Mouse (Mus musculus): ENCODE data around the gene Tmem198. TPM values are rescaled to one million over a fixed set of nuclear protein-coding genes. Genes with fewer than 3 reads are reported as not detected.
A peak's percentile ranks its signal among the peaks of the same experiment; 100 is the strongest.

Gene Tmem198
- polyA plus RNA-seq, 1 experiment: 8.9 TPM

DNA sequence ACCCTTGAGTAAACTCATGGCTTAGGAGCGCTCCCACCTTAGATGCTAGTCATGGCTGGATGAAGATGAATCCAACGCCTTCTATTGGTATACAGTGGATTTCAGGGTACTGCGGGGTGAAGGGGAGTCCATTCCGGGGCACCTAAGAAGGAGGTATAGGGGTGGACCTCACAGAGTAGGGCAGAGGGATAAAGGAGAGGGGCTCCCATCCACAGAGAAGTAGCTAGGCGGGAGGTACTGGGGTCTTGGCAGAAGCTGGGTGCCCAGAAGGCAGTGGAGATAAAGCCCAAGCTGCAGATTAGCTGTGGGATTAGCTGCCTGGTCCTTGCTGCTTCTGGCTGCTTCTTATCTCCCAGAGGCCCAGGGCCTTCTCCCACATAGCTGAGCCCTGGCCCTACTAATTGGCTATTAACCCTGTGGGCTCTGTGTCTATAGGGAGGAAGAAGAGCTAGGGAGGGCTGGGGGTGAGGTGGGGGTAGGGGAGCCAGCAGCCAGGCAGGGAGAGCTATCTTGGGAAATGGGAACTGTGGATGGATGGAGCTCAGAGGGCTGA, 15.6 kb upstream of the Tmem198 start:
- no peak for TF ChIP-seq POLR2A (IDR thresholded peaks at IDR 0.05; ENCODE audit: control insufficient read depth, low read depth, low read length)
- TF ChIP-seq CTCF (IDR thresholded peaks at IDR 0.05; ENCODE audit: control insufficient read depth, insufficient read depth, insufficient replicate concordance, low read depth, low read length): no peak
- Histone ChIP-seq H3K27ac (ENCODE audit: control insufficient read depth, insufficient read depth, low read depth, low read length) (no peak overlapping the region), H3K4me3 (ENCODE audit: control insufficient read depth, low read depth, low read length) (no peak overlapping the region), H3K36me3 (ENCODE audit: control insufficient read depth, insufficient read depth, low read length) (no peaks in the 10 kb centered on the region), H3K4me1 (ENCODE audit: control insufficient read depth, insufficient read depth, low read length) (peaks cover 2% of the 10 kb centered on the region; the same call in 1 of the 2 replicates), H3K27me3 (ENCODE audit: control insufficient read depth, insufficient read depth, low read length) (no peaks in the 10 kb centered on the region)

DNA sequence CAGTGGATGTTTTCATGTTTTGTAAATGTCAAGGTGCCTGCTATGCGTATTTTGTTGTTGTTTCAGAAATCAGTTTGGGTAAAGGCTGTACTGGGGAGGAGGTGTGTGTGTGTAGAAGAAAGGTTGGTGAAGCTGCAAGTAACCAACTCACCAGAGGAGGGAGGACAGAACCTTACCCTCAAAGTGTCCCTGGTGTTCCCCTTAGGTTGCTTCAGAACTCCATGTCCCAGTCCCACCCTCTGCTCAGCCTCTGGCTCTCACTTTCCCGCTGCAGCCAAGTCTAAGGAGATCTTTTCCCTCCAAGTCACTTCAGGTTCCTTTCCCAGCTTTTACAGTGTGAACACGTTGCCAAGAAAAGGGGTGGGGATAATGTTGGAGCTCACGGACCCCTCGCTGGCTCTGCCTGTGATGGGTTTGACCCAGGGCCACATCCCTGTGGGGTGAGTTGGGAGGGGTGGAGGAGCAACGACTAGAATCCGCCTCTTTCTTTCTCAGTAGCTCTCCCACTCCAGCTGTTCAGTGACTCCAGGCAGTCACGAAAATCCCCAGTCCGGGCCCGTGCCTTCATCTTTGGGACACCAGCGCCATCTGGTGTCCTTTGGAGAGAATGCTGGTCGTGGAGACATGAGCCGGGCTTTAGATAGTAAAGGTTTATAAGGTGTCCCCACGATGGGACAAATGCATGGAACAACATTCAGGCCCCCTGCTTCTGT, 12.0 kb upstream of the Tmem198 start:
- Histone ChIP-seq H3K36me3 (ENCODE audit: control insufficient read depth, insufficient read depth, low read length) (no peaks in the 10 kb centered on the region), H3K4me3 (ENCODE audit: control insufficient read depth, low read depth, low read length) (no peak overlapping the region), H3K4me1 (ENCODE audit: control insufficient read depth, insufficient read depth, low read length) (no peaks in the 10 kb centered on the region), H3K27ac (ENCODE audit: control insufficient read depth, insufficient read depth, low read depth, low read length) (peak overlapping the region; percentile 71), H3K27me3 (ENCODE audit: control insufficient read depth, insufficient read depth, low read length) (no peaks in the 10 kb centered on the region)
- no peak for TF ChIP-seq POLR2A (IDR thresholded peaks at IDR 0.05; ENCODE audit: control insufficient read depth, low read depth, low read length)
- peak; percentile 68 for TF ChIP-seq CTCF (IDR thresholded peaks at IDR 0.05; ENCODE audit: control insufficient read depth, insufficient read depth, insufficient replicate concordance, low read depth, low read length)

DNA sequence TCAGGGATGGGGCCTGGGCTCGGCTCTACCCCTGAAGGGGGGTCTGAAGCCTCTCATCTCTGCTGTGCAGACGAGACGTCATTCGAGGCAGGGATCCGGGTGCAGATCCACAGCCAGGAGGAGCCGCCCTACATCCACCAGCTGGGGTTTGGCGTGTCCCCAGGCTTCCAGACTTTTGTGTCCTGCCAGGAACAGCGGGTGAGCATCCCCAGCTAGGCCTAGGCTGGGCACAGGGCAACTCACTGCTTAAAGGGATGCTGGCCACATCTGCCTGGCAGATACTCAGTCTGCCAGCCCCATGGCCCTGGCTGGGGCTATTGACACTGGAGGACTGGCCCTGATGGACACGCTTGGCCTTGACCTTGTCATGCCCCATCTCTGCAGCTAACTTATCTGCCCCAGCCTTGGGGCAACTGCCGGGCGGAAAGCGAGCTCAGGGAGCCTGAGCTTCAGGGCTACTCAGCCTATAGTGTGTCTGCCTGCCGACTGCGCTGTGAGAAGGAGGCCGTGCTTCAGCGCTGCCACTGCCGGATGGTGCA, 10.0 kb upstream of the Tmem198 start:
- Histone ChIP-seq H3K27me3 (ENCODE audit: control insufficient read depth, insufficient read depth, low read length) (no peaks in the 10 kb centered on the region), H3K36me3 (ENCODE audit: control insufficient read depth, insufficient read depth, low read length) (no peaks in the 10 kb centered on the region), H3K27ac (ENCODE audit: control insufficient read depth, insufficient read depth, low read depth, low read length) (peak overlapping the region; percentile 19; the same call in 1 of the 2 replicates), H3K4me3 (ENCODE audit: control insufficient read depth, low read depth, low read length) (no peak overlapping the region), H3K4me1 (ENCODE audit: control insufficient read depth, insufficient read depth, low read length) (no peaks in the 10 kb centered on the region)
- no peak for TF ChIP-seq POLR2A (IDR thresholded peaks at IDR 0.05; ENCODE audit: control insufficient read depth, low read depth, low read length)
- TF ChIP-seq CTCF (IDR thresholded peaks at IDR 0.05; ENCODE audit: control insufficient read depth, insufficient read depth, insufficient replicate concordance, low read depth, low read length): no peak

DNA sequence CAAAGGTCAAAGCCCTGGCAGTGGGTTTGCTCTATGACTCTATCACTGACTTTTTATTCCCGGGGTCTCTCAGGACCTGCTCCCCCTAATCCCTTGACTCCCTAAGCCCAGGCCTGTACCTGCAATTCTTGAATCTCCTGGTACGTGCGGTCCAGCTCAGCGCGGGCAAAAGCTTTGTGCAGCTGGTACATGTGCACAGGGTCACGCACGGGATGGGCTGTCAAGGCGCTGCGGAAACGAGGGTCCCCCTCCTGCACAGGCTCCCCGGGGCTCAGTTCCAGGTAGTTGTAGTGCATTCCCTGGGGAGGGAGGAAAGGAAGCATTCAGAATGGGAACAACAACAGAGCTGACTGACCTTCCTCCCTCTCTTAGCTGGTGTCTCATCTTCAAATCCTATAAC, 2.9 kb upstream of the Tmem198 start:
- Histone ChIP-seq H3K27ac (ENCODE audit: control insufficient read depth, insufficient read depth, low read depth, low read length) (no peak overlapping the region), H3K4me3 (ENCODE audit: control insufficient read depth, low read depth, low read length) (no peak overlapping the region), H3K4me1 (ENCODE audit: control insufficient read depth, insufficient read depth, low read length) (peaks cover 23% of the 10 kb centered on the region), H3K27me3 (ENCODE audit: control insufficient read depth, insufficient read depth, low read length) (no peaks in the 10 kb centered on the region), H3K36me3 (ENCODE audit: control insufficient read depth, insufficient read depth, low read length) (no peaks in the 10 kb centered on the region)
- TF ChIP-seq CTCF (IDR thresholded peaks at IDR 0.05; ENCODE audit: control insufficient read depth, insufficient read depth, insufficient replicate concordance, low read depth, low read length) (no peak), POLR2A (IDR thresholded peaks at IDR 0.05; ENCODE audit: control insufficient read depth, low read depth, low read length) (no peak)

DNA sequence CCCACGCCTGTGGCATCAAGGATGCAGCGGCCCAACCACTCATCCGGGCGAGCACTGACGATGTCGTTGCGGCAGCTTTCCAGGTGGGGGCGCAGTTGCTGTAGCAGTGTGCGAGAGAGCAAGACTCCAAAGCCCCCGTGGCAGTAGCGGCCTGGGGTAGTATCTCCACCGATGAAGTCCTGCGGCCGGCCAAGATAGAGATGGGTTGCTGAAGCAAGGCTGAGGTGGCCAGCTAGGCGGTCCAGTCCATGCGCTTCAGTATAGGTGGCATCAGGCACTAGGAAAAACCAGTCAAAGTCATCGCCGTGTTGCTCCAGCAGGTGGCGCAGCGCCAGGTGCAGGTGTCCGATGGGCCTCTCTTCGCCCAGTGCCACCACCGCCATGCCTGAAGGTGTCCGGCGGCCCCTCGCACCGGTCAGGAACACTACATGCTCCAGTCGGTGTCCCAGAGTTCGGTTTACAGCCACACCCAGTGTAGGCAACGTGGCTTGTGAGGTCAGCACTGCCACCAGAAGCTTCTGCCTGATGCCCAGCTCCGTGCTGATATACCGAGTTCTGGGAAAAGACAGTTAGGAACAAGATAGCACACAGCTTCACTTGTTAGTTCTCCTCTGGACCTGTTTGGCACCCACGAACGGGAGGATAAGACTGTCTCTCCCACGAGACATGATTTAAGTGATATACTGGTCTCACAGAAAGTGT, 1.9 kb upstream of the Tmem198 start:
- Histone ChIP-seq H3K4me1 (ENCODE audit: control insufficient read depth, insufficient read depth, low read length) (peaks cover 23% of the 10 kb centered on the region), H3K27ac (ENCODE audit: control insufficient read depth, insufficient read depth, low read depth, low read length) (no peak overlapping the region), H3K4me3 (ENCODE audit: control insufficient read depth, low read depth, low read length) (peak overlapping the region; percentile 82), H3K27me3 (ENCODE audit: control insufficient read depth, insufficient read depth, low read length) (no peaks in the 10 kb centered on the region), H3K36me3 (ENCODE audit: control insufficient read depth, insufficient read depth, low read length) (no peaks in the 10 kb centered on the region)
- TF ChIP-seq CTCF (IDR thresholded peaks at IDR 0.05; ENCODE audit: control insufficient read depth, insufficient read depth, insufficient replicate concordance, low read depth, low read length) (peak; percentile 74), POLR2A (IDR thresholded peaks at IDR 0.05; ENCODE audit: control insufficient read depth, low read depth, low read length) (0 out of 2 replicates have a peak, but pooled peaks have one; percentile 17)

DNA sequence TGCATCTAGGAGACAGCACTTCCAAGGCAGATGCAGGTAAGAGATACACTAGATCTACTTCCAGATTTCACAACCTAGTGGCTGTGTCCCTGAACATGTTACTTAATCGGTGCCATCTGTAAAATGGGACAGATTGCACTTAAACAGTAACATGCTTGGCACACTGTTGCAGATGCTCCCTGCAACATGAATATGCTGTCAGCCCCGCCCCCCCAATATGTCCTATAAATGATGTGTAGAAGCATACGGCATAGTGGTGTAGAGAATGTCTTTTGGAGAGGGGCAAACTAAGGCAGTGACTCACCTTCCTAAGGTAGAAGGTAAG, 1.4 kb upstream of the Tmem198 start:
- no peak for TF ChIP-seq POLR2A (IDR thresholded peaks at IDR 0.05; ENCODE audit: control insufficient read depth, low read depth, low read length)
- TF ChIP-seq CTCF (IDR thresholded peaks at IDR 0.05; ENCODE audit: control insufficient read depth, insufficient read depth, insufficient replicate concordance, low read depth, low read length): no peak
- Histone ChIP-seq H3K4me1 (ENCODE audit: control insufficient read depth, insufficient read depth, low read length) (peaks cover 23% of the 10 kb centered on the region), H3K27me3 (ENCODE audit: control insufficient read depth, insufficient read depth, low read length) (no peaks in the 10 kb centered on the region), H3K4me3 (ENCODE audit: control insufficient read depth, low read depth, low read length) (peak overlapping the region; percentile 82; the same call in 1 of the 2 replicates), H3K36me3 (ENCODE audit: control insufficient read depth, insufficient read depth, low read length) (no peaks in the 10 kb centered on the region), H3K27ac (ENCODE audit: control insufficient read depth, insufficient read depth, low read depth, low read length) (no peak overlapping the region)

DNA sequence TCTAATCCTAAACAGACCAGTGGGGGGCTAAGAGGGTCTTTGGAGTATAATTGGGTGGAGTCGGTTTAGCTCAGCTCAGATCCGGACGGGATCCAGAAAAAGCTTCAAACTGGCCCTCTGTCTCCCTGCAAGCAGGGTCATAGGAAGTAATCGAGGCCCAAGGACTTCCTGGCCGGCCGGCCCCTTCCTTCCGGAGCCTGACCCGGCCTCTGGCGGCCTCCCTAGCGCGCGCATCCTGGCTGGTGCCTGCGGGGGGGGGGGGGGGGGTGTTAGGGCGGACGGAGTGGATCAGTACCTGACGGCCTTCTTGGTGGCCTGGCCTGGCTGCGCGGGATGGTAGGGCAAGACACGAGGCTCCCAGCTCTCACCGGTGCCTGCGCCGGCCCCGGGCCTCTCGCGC, 835 bp upstream of the Tmem198 start:
- Histone ChIP-seq H3K27ac (ENCODE audit: control insufficient read depth, insufficient read depth, low read depth, low read length) (peak overlapping the region; percentile 26), H3K36me3 (ENCODE audit: control insufficient read depth, insufficient read depth, low read length) (no peaks in the 10 kb centered on the region), H3K27me3 (ENCODE audit: control insufficient read depth, insufficient read depth, low read length) (no peaks in the 10 kb centered on the region), H3K4me3 (ENCODE audit: control insufficient read depth, low read depth, low read length) (peak overlapping the region; percentile 79), H3K4me1 (ENCODE audit: control insufficient read depth, insufficient read depth, low read length) (peaks cover 23% of the 10 kb centered on the region)
- no peak for TF ChIP-seq CTCF (IDR thresholded peaks at IDR 0.05; ENCODE audit: control insufficient read depth, insufficient read depth, insufficient replicate concordance, low read depth, low read length)
- TF ChIP-seq POLR2A (IDR thresholded peaks at IDR 0.05; ENCODE audit: control insufficient read depth, low read depth, low read length): no peak
